Mouse (Mus musculus) heart, adult 11 months (tissue): ENCODE data around the gene Uvrag.
A peak's percentile ranks its signal among the peaks of the same experiment; 100 is the strongest.

Source experiments
- DNase-seq: peaks from one replicate; pipeline ENCODE4 v3.0.0; 2022

Uvrag gene

GRCm38 (mm10) chr7:99052471-99053241 lies 88.3 kb downstream of the Uvrag start:
- peak; percentile 92 for DNase-seq

- DNase-seq = no peak
These were observed 90.1 kb downstream of the Uvrag start for GRCm38 (mm10) chr7:99050882-99051281.

GRCm38 (mm10) chr7:99049897-99050296 lies 91.0 kb downstream of the Uvrag start:
- DNase-seq = no peak

GRCm38 (mm10) chr7:99046545-99047206 lies 94.3 kb downstream of the Uvrag start:
- no peak for DNase-seq

GRCm38 (mm10) chr7:99045525-99045924 lies 95.4 kb downstream of the Uvrag start:
- no peak for DNase-seq

- DNase-seq = no peak
These were observed 97.0 kb downstream of the Uvrag start for GRCm38 (mm10) chr7:99043923-99044322.

- DNase-seq = peak; percentile 95
These were observed 97.6 kb downstream of the Uvrag start for GRCm38 (mm10) chr7:99043322-99043721.

- no peak for DNase-seq
These were observed 99.1 kb downstream of the Uvrag start for GRCm38 (mm10) chr7:99041818-99042217.

GRCm38 (mm10) chr7:99039912-99040311 lies 101.0 kb downstream of the Uvrag start:
- DNase-seq = no peak

- DNase-seq = no peak
These were observed 104.7 kb downstream of the Uvrag start for GRCm38 (mm10) chr7:99036284-99036683.

- no peak for DNase-seq
These were observed 106.0 kb downstream of the Uvrag start for GRCm38 (mm10) chr7:99034909-99035308.

GRCm38 (mm10) chr7:99033838-99034237 lies 107.1 kb downstream of the Uvrag start:
- DNase-seq = no peak

GRCm38 (mm10) chr7:99033314-99033713 lies 107.6 kb downstream of the Uvrag start:
- no peak for DNase-seq

GRCm38 (mm10) chr7:99032051-99032450 lies 108.9 kb downstream of the Uvrag start:
- DNase-seq = no peak

- DNase-seq = no peak
These were observed 112.8 kb downstream of the Uvrag start for GRCm38 (mm10) chr7:99028108-99028507.

- peak; percentile 83 for DNase-seq
These were observed 113.8 kb downstream of the Uvrag start for GRCm38 (mm10) chr7:99027185-99027584.

GRCm38 (mm10) chr7:99025989-99026388 lies 115.0 kb downstream of the Uvrag start:
- peak; percentile 77 for DNase-seq

- DNase-seq = no peak
These were observed 115.7 kb downstream of the Uvrag start for GRCm38 (mm10) chr7:99025265-99025664.

- peak; percentile 89 for DNase-seq
These were observed 116.2 kb downstream of the Uvrag start for GRCm38 (mm10) chr7:99024791-99025190.

- no peak for DNase-seq
These were observed 117.0 kb downstream of the Uvrag start for GRCm38 (mm10) chr7:99023931-99024330.

- DNase-seq = no peak
These were observed 119.7 kb downstream of the Uvrag start for GRCm38 (mm10) chr7:99021277-99021676.

GRCm38 (mm10) chr7:99020353-99020752 lies 120.6 kb downstream of the Uvrag start:
- peak; percentile 97 for DNase-seq

- peak; percentile 79 for DNase-seq
These were observed 123.6 kb downstream of the Uvrag start for GRCm38 (mm10) chr7:99017224-99017844.

GRCm38 (mm10) chr7:99015914-99016313 lies 125.0 kb downstream of the Uvrag start:
- DNase-seq = peak; percentile 79
